Mouse (Mus musculus) neutrophil, adult 5-6 weeks (primary cell): Measurements from ENCODE around the gene Cd99l2. TPM values are rescaled to one million over a fixed set of nuclear protein-coding genes. Genes with fewer than 3 reads are reported as not detected.

Experiments
- ATAC-seq: fragments of 151-379, 151-347 bp; 2 replicates; pipeline ENCODE4 v1.8.0; 2017; ENCODE audit warnings: mild to moderate bottlenecking, moderate TSS enrichment; ENCODE audit not compliant: insufficient number of reproducible peaks, poor library complexity, low FRiP score, severe bottlenecking; ENCODE audit errors: extremely low read depth
- total RNA-seq: library from RNA; stranded (forward); fragments of 200-1000 nt; gene quantifications from 2 replicates; pipeline ENCODE4 v1.2.3, GENCODE M21; 2017

Gene Cd99l2
- total RNA-seq, 1 experiment from 2014 or later, result 5.2 TPM

GRCm38 (mm10) chrX:71474296-71474956 lies 18.2 kb downstream of the Cd99l2 start:
- ATAC-seq, result no peak

- ATAC-seq, result no peak
Observed at GRCm38 (mm10) chrX:71468639-71469295, 23.9 kb downstream of the Cd99l2 start.

- ATAC-seq, result no peak
Observed at GRCm38 (mm10) chrX:71467491-71467890, 25.2 kb downstream of the Cd99l2 start.

- ATAC-seq, result no peak
Observed at GRCm38 (mm10) chrX:71465417-71465816, 27.2 kb downstream of the Cd99l2 start.

GRCm38 (mm10) chrX:71464138-71464826 lies 28.4 kb downstream of the Cd99l2 start:
- ATAC-seq, result no peak

GRCm38 (mm10) chrX:71456078-71456737 lies 36.4 kb downstream of the Cd99l2 start:
- ATAC-seq, result no peak

GRCm38 (mm10) chrX:71442916-71443315 lies 49.7 kb downstream of the Cd99l2 start:
- no peak for ATAC-seq

- no peak for ATAC-seq
Observed at GRCm38 (mm10) chrX:71439473-71439872, 53.2 kb downstream of the Cd99l2 start.

- ATAC-seq, result no peak
Observed at GRCm38 (mm10) chrX:71435542-71435941, 57.1 kb downstream of the Cd99l2 start.

- no peak for ATAC-seq
Observed at GRCm38 (mm10) chrX:71434860-71435259, 57.8 kb downstream of the Cd99l2 start.

- ATAC-seq, result no peak
Observed at GRCm38 (mm10) chrX:71434448-71434847, 58.2 kb downstream of the Cd99l2 start.

GRCm38 (mm10) chrX:71430900-71431299 lies 61.7 kb downstream of the Cd99l2 start:
- ATAC-seq, result no peak

GRCm38 (mm10) chrX:71427491-71427890 lies 65.2 kb downstream of the Cd99l2 start:
- no peak for ATAC-seq

- no peak for ATAC-seq
Observed at GRCm38 (mm10) chrX:71425746-71426519, 66.7 kb downstream of the Cd99l2 start.

GRCm38 (mm10) chrX:71424852-71425251 lies 67.8 kb downstream of the Cd99l2 start:
- ATAC-seq, result no peak

GRCm38 (mm10) chrX:71413616-71414015 lies 79.0 kb downstream of the Cd99l2 start:
- no peak for ATAC-seq

- no peak for ATAC-seq
Observed at GRCm38 (mm10) chrX:71412776-71413175, 79.9 kb downstream of the Cd99l2 start.

- ATAC-seq, result no peak
Observed at GRCm38 (mm10) chrX:71408386-71408785, 84.3 kb downstream of the Cd99l2 start.

GRCm38 (mm10) chrX:71406290-71406689 lies 86.4 kb downstream of the Cd99l2 start:
- ATAC-seq, result no peak
